Mouse (Mus musculus): ENCODE results near the gene Rab40c.

Gene Rab40c

DNA sequence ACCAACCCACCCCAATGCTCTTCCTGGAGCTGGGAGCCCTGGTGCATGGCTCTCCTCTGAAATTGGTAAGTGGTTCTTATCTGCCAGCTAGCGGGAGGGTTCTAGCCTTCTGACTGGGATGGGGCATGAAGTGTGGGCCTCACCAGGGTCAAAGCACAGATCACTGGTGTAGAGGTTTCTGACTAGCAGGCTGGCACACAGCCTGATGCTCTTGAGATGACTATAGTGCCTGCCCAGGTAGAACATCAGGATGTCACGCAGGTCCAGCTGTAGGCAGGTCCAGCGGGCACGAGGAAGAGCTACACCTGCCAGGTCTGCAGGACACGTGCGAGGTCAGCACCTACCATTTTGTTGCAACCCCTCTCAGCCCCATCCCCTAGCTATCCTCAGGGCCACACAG is 59.3 kb downstream of the Rab40c start:
- no peak for DNase-seq (ENCODE audit: extremely low read depth, insufficient read length, low spot score)

- DNase-seq (ENCODE audit: extremely low read depth, insufficient read length, low spot score), result peak; percentile 89
Measured at GRCm38 (mm10) chr17:25844396-25844901, 75.1 kb downstream of the Rab40c start, which contains the start of gene Rhot2. Rhot2 (minus strand) TSS chr17:25844851.

GRCm38 (mm10) chr17:25843636-25844395 is 75.7 kb downstream of the Rab40c start:
- DNase-seq (ENCODE audit: extremely low read depth, insufficient read length, low spot score), result no peak

- no peak for DNase-seq (ENCODE audit: extremely low read depth, insufficient read length, low spot score)
Measured at GRCm38 (mm10) chr17:25843122-25843521, 76.4 kb downstream of the Rab40c start.

DNA sequence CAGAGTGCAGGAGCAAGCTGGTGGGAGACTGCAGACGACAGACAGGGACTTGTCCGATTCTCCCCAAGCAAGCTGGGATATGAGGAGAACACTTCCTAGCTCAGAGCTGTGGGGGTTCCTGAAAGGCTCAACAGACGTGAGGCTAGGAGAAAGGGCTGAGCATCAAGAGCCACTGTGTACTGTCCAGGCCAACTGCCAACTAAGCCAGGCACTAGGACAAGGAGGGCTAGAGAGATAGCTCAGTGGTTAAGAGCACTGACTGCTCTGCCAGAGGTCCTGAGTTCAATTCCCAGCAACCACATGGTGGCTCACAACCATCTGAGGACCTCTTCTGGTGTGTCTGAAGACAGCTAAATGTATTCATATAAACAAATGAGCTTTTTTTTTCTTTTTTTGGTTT is 77.0 kb downstream of the Rab40c start:
- DNase-seq (ENCODE audit: extremely low read depth, insufficient read length, low spot score), result no peak

- no peak for DNase-seq (ENCODE audit: extremely low read depth, insufficient read length, low spot score)
Measured at GRCm38 (mm10) chr17:25841117-25841880, 78.2 kb downstream of the Rab40c start, which contains the start of gene Gm20683. Gm20683 (minus strand) TSS chr17:25841763.

GRCm38 (mm10) chr17:25840519-25840918 is 79.0 kb downstream of the Rab40c start:
- no peak for DNase-seq (ENCODE audit: extremely low read depth, insufficient read length, low spot score)

DNA sequence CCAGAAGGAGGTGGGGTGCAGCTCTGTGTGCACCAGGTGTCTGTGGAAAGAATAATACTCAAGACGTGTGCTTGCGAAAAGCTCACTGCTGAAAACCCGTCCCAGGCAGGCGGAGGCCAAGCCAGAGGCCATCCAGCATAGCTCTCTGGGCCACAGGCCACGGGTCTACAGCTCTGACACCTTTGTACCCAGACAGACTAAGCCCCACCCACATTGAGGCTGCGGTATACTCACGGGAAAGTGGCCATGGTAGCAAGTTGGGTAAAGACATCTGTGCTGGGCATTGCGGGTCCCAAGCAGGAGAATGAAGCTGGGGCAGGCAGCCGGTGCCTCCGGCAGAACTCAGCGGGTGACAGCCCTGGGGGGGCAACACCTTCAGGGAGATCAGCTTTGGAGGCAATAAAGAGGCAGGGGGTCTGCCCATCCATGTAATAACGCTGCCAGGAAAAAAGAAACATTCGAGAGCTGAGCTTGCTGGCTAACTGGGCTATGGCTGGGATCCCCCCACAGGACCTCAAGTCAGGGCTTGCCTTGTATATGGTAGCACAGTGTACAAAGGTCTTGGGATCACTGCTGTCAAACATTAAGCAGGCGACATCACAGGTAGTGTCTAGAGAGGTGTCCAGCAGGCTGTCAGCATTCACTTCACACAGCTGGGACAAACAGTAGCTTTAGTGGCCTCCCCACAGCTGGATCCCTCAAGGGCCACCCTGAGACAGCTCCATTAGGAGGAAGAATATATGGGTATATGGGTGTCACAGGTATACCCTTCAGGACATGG is 79.9 kb downstream of the Rab40c start:
- DNase-seq (ENCODE audit: extremely low read depth, insufficient read length, low spot score), result no peak

GRCm38 (mm10) chr17:25838904-25839303 is 80.6 kb downstream of the Rab40c start:
- no peak for DNase-seq (ENCODE audit: extremely low read depth, insufficient read length, low spot score)

DNA sequence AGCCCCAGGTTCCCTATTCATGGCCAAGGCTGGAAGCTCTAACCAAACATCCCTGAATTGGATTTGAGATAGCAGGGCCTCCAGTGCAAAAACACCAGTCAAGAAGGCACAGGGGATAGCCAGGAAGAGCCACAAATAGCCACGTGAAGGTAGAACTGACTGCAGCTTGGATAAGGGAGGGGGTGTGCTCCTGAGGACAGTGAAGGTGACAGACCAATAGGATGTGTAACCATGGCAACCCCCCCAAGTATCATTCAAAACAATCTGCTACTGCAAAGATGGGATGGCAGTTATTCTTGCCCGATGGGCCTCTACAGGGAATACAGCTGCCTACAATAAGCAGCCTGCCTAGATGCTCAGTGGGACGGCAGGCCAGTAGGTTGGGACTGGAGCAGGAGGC is 82.0 kb downstream of the Rab40c start:
- no peak for DNase-seq (ENCODE audit: extremely low read depth, insufficient read length, low spot score)

- DNase-seq (ENCODE audit: extremely low read depth, insufficient read length, low spot score), result no peak
Measured at GRCm38 (mm10) chr17:25837076-25837410, 82.5 kb downstream of the Rab40c start, which contains the start of gene Rhbdl1. Rhbdl1 (minus strand) TSS chr17:25837295.

DNA sequence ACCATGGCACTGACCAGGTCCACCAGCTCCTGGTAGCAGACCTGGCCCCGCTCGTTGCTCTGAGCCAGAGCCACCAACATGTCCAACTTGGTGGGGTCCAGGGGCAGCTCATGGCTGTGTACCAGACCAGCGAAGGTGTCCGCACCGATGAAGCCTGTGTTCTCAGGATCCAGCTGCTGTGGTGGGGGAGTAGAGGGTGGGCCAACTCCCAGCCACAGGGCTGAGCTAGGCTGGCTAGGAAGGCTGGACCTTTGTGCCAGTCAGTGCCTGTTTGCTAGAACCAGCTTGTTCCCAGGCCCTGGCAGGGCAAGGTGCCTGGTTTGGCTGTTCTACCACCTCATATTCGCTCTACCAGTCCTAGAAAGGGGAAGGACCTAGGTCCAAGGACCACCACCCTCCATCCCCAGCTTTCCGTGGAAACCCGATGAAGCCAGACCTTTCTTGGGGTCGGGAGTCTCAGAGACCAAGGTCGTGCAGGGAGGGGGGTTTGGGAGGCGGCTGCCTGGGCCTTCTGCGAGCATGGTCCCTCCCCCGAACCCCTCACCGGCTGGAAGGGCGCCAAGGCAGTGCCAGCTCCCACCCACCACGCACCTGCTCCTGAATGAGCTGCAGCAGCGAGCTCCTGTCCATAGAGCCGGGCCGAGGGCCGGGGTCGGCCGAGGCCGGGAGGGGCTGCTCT is 83.0 kb downstream of the Rab40c start:
- no peak for DNase-seq (ENCODE audit: extremely low read depth, insufficient read length, low spot score)

- DNase-seq (ENCODE audit: extremely low read depth, insufficient read length, low spot score), result no peak
Measured at GRCm38 (mm10) chr17:25835816-25836215, 83.7 kb downstream of the Rab40c start.

GRCm38 (mm10) chr17:25835301-25835700 is 84.2 kb downstream of the Rab40c start:
- DNase-seq (ENCODE audit: extremely low read depth, insufficient read length, low spot score), result no peak

DNA sequence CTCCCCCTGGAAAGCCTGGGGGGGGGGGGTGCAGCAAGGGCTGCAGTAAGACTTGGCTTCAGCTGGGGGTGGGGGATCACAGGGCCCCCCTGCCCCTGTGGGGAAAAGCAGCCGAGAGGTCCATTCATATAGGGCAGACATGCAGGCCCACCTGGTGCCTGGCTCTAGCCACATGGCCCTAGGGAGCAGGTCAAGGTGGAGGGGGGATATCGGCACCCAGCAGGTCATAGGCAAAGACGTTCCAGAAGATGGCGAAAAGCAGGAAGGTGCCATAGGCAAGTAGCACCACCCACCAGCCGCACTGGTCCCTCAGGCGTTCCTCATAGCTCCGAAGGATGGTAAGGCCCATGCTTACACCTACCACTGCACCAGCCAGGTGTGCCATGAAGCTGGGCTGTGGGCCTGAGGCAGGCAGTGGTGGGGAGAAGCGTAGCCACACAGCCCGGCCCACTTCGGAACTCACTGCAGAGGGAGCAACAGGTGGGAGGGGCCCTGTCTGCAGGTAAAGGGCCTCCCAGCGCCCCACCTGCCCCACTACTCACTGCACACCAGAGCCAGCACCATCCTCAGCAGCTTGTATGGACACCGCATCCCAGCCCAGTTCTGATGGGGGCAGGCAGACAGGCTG is 84.8 kb downstream of the Rab40c start:
- no peak for DNase-seq (ENCODE audit: extremely low read depth, insufficient read length, low spot score)

- no peak for DNase-seq (ENCODE audit: extremely low read depth, insufficient read length, low spot score)
Measured at GRCm38 (mm10) chr17:25833961-25834594, 85.4 kb downstream of the Rab40c start.

DNA sequence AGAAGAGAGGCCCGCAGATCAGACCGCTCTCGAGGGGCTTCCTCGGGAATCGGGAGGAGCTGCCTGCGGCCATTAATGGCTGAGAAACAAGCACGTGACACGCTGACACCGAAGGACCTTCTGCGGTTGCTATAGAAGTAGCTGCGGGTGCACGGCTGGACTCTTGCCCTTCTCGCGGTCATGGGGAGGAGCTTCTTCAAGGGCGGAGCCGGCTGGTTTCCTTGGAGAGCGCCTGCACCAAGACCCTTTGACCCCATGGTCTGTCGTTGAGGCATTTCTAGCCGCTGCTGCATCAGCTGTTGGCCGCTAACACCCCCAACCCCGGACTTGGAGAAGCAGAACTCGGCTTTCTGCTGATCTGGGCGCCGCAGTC is 86.2 kb downstream of the Rab40c start, which contains the start of gene Stub1:
TSS of gene Stub1 (minus strand) at position 114 of the 373 bp plus-strand sequence.
- no peak for DNase-seq (ENCODE audit: extremely low read depth, insufficient read length, low spot score)

GRCm38 (mm10) chr17:25832436-25833290 is 86.9 kb downstream of the Rab40c start:
- peak; percentile 100 for DNase-seq (ENCODE audit: extremely low read depth, insufficient read length, low spot score)
